Mouse (Mus musculus) ES-E14 (cell line): ENCODE results near the gene Mpst. TPM values are rescaled to one million over a fixed set of nuclear protein-coding genes. Genes with fewer than 3 reads are reported as not detected.
A peak's percentile ranks its signal among the peaks of the same experiment; 100 is the strongest.

ENCODE experiments used
- DNase-seq: peaks from one replicate; pipeline ENCODE4 v3.0.0-alpha.2; 2013; ENCODE audit warnings: low read depth, low spot score
- H3K27ac ChIP-seq: 2 replicates; pipeline ENCODE4 v1.5.1; 2012; ENCODE audit warnings: low read depth, mild to moderate bottlenecking, low read length, moderate library complexity, mixed read lengths; ENCODE audit not compliant: poor library complexity, insufficient read depth, severe bottlenecking
- H3K36me3 ChIP-seq: 2 replicates; pipeline ENCODE4 v1.6.1; 2012; ENCODE audit warnings: mild to moderate bottlenecking, low read length, moderate library complexity, mixed read lengths; ENCODE audit not compliant: control insufficient read depth, poor library complexity, insufficient read depth, severe bottlenecking
- H3K4me1 ChIP-seq, 2 experiments: fragments of 150-350 bp in 1 of 2; sonication (generic) in 1 of 2; 2 replicates each; pipeline ENCODE4 v1.6.1; 2012; ENCODE audit warnings: low read length in 2 of 2, mild to moderate bottlenecking in 1 of 2, mixed read lengths in 1 of 2; ENCODE audit not compliant: control insufficient read depth in 2 of 2, insufficient read depth in 2 of 2, poor library complexity in 1 of 2
- H3K4me3 ChIP-seq, 2 experiments: fragments of 150-350 bp in 1 of 2; sonication (generic) in 1 of 2; 2 replicates each; pipeline ENCODE4 v1.5.1; 2012; ENCODE audit warnings: low read length in 2 of 2, low read depth in 1 of 2, mild to moderate bottlenecking in 1 of 2, mixed read lengths in 1 of 2; ENCODE audit not compliant: insufficient read depth in 1 of 2, poor library complexity in 1 of 2, severe bottlenecking in 1 of 2
- H3K9ac ChIP-seq: 2 replicates; pipeline ENCODE4 v1.6.1; 2012; ENCODE audit warnings: low read depth, mild to moderate bottlenecking, low read length, mixed read lengths; ENCODE audit not compliant: poor library complexity, insufficient read depth, severe bottlenecking
- H3K9me3 ChIP-seq: fragments of 150-350 bp; sonication (generic); 2 replicates; pipeline ENCODE4 v1.6.1; 2012; ENCODE audit warnings: low read depth, mild to moderate bottlenecking, low read length; ENCODE audit not compliant: control insufficient read depth, insufficient read depth
- CHD2 ChIP-seq: IDR thresholded peaks from 2 replicates; pipeline ENCODE4 v1.6.1; 2014; ENCODE audit warnings: mild to moderate bottlenecking, low read depth, low read length, inconsistent platforms
- HCFC1 ChIP-seq: IDR thresholded peaks from 2 replicates; pipeline ENCODE4 v1.6.1; 2012; ENCODE audit warnings: low read length, inconsistent platforms, borderline replicate concordance; ENCODE audit not compliant: insufficient read depth
- MAFK ChIP-seq: IDR thresholded peaks from 2 replicates; pipeline ENCODE4 v1.6.1; 2014; ENCODE audit warnings: mild to moderate bottlenecking, low read depth, low read length, inconsistent platforms; ENCODE audit not compliant: insufficient read depth
- ZC3H11A ChIP-seq: IDR thresholded peaks from 2 replicates; pipeline ENCODE4 v1.6.1; 2012; ENCODE audit warnings: low read depth, mild to moderate bottlenecking, inconsistent platforms, low read length, borderline replicate concordance
- ZNF384 ChIP-seq: IDR thresholded peaks from 2 replicates; pipeline ENCODE4 v1.6.1; 2012; ENCODE audit warnings: low read depth, low read length, inconsistent platforms
- in situ Hi-C, 2 experiments: fragments of 600-800 bp; cut with MboI; formaldehyde crosslinking; loops; one replicate each; pipeline ENCODE4 v1.15.1; 2025; ENCODE audit warnings: low sequenced_read_pairs in 2 of 2, inconsistent platforms in 1 of 2; ENCODE audit not compliant: unreplicated experiment in 2 of 2
- total RNA-seq: library from RNA; depleted of rRNA; stranded (reverse); fragments of 300-350 nt; gene quantifications from 2 replicates; pipeline ENCODE4 v1.2.3, GENCODE M21; 2012

The Mpst gene
- total RNA-seq, 1 experiment, result 15.1 TPM

DNA sequence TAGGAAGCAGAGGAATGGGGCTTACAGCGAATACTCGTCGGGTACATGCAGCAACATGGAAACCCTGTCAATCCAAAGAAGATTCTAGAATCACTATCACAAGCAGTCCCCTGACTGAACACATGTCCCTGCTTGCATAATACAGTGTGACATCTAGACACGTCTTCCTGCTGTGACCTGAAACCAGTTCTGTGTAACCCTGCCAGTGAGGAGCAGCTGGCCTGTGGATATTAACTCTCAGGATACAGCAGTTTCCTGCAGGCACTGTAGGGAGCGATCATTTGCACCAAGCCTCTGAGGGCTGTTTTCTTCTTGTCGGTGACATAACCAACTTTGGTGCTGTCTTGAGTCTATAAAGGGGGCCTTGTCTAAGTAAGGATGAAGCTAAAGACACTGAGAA, 4.9 kb upstream of the Mpst start:
- DNase-seq, result no peak
- Histone ChIP-seq H3K4me1 (peaks cover 4 to 18% of the 10 kb centered on the region in 2 experiments; a peak in 2 of 4 replicates), H3K36me3 (peaks cover 2% of the 10 kb centered on the region; the same call in 1 of the 2 replicates), H3K27ac (no peak overlapping the region), H3K4me3 (no peak overlapping the region), H3K9ac (no peak overlapping the region), H3K9me3 (no peaks in the 10 kb centered on the region)
- TF ChIP-seq CHD2 (no peak), ZC3H11A (no peak), HCFC1 (no peak), ZNF384 (no peak), MAFK (no peak)
- in situ Hi-C loops, result no loop called here

DNA sequence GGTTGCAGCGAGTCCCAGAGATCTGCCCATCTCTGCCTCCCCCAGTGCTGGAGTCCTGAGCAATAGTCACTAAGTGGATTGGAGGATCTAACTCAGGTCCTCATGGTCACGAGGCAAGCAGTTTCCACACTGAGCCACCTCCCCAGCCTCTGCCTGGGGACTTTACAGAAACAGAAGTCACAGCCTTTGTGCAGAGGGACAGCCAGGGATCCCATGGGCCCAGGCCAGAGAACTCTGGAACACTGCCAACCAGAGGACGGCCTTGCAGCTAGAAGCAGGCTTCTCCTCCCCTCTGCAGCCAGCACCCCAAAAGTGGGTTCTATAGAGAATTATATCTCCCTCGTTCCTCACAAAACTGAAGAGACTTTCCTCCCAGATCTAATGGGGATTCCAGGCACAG, 4.3 kb upstream of the Mpst start:
- in situ Hi-C loops, result no loop called here
- Histone ChIP-seq H3K4me3 (no peak overlapping the region), H3K36me3 (peaks cover 2% of the 10 kb centered on the region; the same call in 1 of the 2 replicates), H3K9me3 (no peaks in the 10 kb centered on the region), H3K27ac (no peak overlapping the region), H3K4me1 (peaks cover 4 to 18% of the 10 kb centered on the region in 2 experiments; a peak in 2 of 4 replicates), H3K9ac (no peak overlapping the region)
- no peak for DNase-seq
- no peak for TF ChIP-seq ZNF384
- TF ChIP-seq MAFK, result no peak
- TF ChIP-seq HCFC1, result no peak
- no peak for TF ChIP-seq ZC3H11A
- TF ChIP-seq CHD2, result no peak

DNA sequence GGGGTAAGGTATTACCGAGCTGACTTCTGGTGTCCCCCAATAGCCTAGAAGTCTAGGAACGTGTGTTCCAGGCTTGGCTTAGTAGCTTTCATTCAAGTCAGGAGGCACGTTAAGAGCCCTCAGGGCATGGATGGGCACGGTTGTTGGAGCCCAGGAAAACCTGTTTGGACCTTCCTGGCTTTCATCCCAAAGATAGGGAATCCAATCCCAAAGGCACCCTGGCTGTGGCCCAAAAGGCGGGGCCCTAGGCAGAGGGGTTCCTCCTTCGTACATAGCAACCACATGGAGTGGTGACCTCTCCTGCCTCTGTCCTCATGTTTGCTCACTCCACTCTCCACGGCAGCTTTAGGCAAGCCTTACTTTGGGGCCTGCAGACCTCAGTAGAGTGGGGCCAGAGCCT, 3.8 kb upstream of the Mpst start:
- TF ChIP-seq CHD2 (no peak), MAFK (no peak), ZC3H11A (no peak), ZNF384 (no peak), HCFC1 (no peak)

DNA sequence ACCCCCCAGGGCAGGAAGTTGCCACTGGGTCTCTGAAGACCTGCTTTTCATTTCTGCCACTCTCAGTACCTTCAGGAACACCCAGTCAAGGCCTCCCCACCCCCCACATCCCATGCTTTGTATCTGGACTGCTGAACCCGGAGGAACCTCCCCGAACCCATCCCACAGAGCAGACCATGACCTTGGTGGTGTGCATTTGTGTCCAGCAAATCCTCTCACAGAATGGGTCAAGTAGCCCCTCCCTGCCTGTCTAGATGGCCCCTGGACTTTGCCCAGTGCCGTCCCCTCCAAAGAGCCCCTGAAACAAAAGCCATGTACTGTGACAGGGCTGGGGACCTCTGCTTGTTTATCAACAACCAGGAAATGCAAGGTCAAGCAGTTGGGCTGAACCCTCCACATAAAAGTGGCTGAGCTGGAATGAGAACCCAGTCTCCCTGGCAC, 2.9 kb upstream of the Mpst start:
- Histone ChIP-seq H3K4me1 (peaks cover 4 to 19% of the 10 kb centered on the region in 2 experiments; a peak in 2 of 4 replicates), H3K4me3 (0 out of 4 replicates have a peak overlapping the region, but pooled peaks of 1 of the 2 experiments have one; percentile 20), H3K36me3 (peaks cover 2% of the 10 kb centered on the region; the same call in 1 of the 2 replicates), H3K9ac (peak overlapping the region; percentile 30; the same call in 1 of the 2 replicates), H3K27ac (peak overlapping the region; percentile 26; the same call in 1 of the 2 replicates), H3K9me3 (no peaks in the 10 kb centered on the region)
- peak; percentile 37 for DNase-seq
- in situ Hi-C loops, result no loop called here
- TF ChIP-seq CHD2 (no peak), MAFK (no peak), HCFC1 (no peak), ZC3H11A (no peak), ZNF384 (no peak)

More for the DNA sequence above, 3.8 kb upstream of the Mpst start:
- H3K27ac ChIP-seq, result no peak overlapping the region
- H3K4me1 ChIP-seq, result peaks cover 4 to 19% of the 10 kb centered on the region in 2 experiments; a peak in 2 of 4 replicates
- no peaks in the 10 kb centered on the region for H3K9me3 ChIP-seq
- no peak overlapping the region for H3K4me3 ChIP-seq
- in situ Hi-C loops, result no loop called here
- H3K36me3 ChIP-seq, result peaks cover 2% of the 10 kb centered on the region; the same call in 1 of the 2 replicates
- no peak for DNase-seq
- H3K9ac ChIP-seq, result no peak overlapping the region
